Mouse (Mus musculus) skeletal muscle tissue, adult 2 months (tissue): ENCODE results near the gene Tssk2.
A peak's percentile ranks its signal among the peaks of the same experiment; 100 is the strongest.

Experiments used
- DNase-seq: peaks from one replicate; pipeline ENCODE4 v3.0.0-alpha.2; 2012; ENCODE audit warnings: low read depth, low spot score

Tssk2 gene

DNA sequence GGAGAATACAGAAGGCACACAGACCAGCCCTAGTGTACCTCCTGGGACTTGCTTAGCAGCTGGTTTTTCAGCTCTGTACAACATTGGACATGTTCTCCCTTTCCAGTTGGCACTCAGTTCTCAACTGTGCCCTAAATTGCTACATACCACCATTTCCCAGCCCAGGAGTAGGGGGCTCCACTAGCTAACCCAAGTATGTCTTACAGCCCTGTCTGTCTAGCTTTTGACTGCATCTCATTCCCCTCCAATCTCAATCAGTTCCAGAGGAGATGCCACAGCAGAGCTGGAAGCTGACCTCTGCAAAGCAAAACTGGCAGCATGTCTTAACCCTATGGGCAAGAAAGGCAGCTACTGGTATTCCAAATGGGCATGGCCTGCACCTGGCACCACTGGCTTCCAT is 2.3 kb upstream of the Tssk2 start:
- DNase-seq: no peak

- peak; percentile 94 for DNase-seq
These were observed 12.7 kb downstream of the Tssk2 start, which contains the start of gene Ess2 for GRCm38 (mm10) chr16:17911052-17911595. Gene Ess2, minus strand, starts transcription at chr16:17911348.

DNA sequence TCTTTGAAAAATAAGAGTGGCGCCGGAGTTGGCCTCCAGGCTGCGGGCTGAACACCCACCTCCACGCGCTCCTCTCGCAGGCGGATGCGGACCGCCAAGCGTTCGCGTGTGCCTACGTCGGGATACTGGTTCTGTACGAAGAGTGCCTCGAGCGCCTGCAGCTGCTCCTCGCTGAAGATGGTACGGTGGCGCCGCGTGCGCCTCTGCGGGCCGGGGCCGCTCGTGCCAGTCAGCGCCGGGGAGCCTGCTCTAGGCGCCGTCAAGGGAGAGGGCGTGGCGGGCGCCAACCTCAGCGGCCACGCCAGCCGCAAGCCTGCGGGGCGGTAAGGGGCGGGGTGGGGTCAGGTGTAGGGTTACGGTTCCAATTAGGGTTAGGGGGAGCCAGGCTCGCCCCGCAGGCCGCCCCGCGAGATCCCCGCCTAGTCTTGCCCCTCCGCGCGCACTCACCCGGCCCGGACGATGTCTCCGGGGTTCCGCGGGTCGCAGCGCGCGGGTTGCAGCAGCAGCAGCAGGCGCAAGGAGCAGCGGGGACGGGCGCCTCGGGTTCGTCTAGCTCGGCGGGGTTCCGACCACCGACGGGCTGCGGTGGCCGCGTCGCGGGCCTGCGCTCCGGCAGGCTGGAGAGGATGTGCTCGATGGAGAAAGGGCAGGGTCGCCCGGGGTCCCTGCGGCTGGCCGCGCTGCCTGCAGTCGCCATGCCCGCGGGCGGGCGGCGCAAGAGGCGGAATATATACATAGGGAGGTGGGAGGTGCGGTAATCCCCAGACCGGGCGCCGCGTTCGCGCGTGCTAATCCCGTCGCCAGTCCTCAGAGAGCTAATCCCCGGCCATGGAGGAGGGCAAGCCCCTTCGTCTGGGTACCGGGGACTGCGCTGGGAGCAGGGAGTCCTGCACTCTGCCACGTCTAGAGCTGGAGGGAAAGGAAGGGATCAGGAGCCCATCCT is 16.1 kb downstream of the Tssk2 start, which contains the start of gene Gsc2:
Gene Gsc2 (minus strand): TSS at position 753 of the 943 bp plus-strand sequence.
- no peak for DNase-seq

- DNase-seq: no peak
These were observed 22.1 kb downstream of the Tssk2 start for GRCm38 (mm10) chr16:17920586-17920985.

GRCm38 (mm10) chr16:17921325-17922162 is 23.1 kb downstream of the Tssk2 start:
- DNase-seq: peak; percentile 98

GRCm38 (mm10) chr16:17922163-17922538 is 23.7 kb downstream of the Tssk2 start:
- no peak for DNase-seq

GRCm38 (mm10) chr16:17927351-17928082 is 29.1 kb downstream of the Tssk2 start:
- DNase-seq: no peak

DNA sequence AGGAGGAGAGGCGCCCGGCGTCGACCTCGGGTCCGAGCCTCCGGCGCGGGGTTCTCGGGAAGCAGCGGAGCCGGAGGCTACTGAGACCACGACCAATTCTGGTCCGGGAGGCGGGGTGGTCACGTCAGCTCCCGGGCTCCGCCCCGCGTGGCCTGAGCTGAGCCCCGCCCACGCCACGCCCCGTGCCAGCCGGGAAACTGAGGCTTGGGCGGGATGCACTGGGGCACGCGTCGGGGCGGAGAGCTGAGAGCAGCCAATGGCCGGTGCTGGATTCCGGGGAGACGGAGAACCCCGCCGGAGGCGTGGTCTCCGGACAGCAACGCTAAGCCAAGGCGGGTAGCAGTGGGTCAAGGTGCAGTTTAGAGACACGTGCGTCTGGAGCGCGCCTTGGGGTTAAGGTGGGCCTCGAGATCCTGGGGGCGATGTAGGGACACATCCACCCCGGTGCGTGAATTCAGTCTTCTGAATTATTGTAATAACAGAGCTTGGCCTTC is 29.7 kb downstream of the Tssk2 start, which contains the start of gene Slc25a1:
Gene Slc25a1 (minus strand): TSS at position 133 of the 494 bp plus-strand sequence.
- no peak for DNase-seq

DNA sequence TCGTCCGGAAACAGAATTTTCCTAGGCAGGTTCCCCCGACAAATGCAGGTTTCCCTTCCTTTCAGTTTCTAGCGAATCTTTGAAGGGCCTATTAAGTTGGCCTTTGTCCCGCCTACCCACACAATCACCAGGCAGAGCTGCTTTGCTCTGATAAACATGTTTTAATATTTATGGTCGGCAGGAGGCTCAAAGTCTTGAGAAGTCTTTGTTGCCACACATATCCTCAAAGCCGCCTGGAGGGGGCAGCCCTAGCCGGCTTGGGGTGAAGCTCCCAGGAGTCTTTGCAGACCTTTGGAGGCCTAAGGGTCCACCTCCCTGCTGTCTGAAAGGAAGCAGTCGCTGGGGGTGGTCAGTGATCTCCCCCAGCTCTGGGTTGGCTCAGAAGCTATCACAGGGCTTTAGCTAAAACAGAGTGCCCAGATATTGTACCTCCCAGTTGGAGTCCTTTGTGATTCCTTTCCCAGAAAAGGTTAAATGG is 30.2 kb downstream of the Tssk2 start:
- DNase-seq: peak; percentile 52

GRCm38 (mm10) chr16:17929211-17929610 is 30.8 kb downstream of the Tssk2 start:
- DNase-seq: no peak

DNA sequence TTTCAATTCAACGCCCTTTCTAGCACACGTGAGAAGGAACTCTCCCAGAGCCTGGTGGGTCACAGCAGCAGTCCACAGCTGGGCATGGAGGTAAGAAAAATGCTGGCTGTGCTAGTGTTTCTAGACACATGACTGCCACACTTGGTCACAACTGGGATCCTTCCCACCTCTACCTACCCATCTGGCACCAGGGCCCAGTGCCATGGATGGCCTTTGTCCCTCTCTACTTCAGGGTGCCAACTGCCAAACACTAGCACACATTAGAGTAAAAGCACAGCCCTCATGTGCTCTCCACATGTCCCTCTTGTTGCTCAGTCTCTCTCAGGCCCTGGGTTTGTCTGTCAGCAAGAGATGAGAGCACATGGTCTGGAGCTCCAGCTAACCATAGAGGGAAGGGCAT is 31.2 kb downstream of the Tssk2 start:
- no peak for DNase-seq

DNA sequence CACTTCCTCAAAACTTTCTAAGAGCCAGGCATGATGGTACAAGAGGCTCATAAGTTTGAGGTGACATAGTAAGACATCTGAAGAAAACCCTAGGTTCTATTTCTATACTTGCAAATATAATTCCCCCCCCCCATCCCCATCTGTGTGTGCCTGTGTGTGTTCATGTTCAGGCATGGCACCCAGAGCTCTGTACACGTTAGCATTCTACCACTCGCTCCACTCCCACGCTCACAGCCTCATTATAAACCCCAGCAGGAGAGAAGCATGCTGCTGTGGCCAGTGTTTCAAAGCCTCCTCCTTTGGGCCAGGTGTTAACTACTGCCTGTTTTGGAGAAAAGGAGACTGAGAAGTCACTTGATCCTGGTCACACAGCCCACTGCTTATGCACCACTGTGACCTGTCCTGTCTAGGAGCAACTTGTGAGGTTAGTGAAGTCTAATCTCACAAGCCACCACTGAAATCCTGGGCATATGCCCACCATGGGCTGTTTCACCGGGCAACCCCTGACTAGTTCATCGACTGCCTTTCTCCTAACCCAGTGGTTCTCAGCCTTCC is 33.5 kb downstream of the Tssk2 start:
- no peak for DNase-seq

- no peak for DNase-seq
These were observed 35.4 kb downstream of the Tssk2 start for GRCm38 (mm10) chr16:17933594-17934444.

DNA sequence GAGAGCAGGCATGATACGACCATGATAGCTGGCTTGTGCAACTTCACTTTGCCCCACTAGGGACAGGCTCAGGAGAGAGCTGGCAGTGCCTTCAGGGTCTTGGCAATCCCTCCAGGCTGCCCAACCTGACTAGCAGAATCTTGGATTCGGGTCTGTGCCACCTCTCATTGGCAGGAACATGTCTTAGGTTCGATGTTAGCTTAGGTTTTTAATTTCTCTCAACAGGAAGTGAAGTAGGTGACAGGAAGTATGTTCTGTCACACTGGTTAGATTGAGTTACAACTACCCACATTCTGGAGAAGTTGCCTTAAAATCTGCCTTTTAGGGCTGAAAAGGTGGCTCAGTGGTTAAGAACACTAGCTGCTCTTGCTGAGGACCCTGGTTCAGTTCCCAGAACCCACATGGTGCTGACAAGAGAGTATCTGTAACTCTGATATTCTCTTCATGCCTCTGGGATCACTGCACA is 36.0 kb downstream of the Tssk2 start:
- DNase-seq: no peak

GRCm38 (mm10) chr16:17936776-17937175 is 38.3 kb downstream of the Tssk2 start:
- no peak for DNase-seq

DNA sequence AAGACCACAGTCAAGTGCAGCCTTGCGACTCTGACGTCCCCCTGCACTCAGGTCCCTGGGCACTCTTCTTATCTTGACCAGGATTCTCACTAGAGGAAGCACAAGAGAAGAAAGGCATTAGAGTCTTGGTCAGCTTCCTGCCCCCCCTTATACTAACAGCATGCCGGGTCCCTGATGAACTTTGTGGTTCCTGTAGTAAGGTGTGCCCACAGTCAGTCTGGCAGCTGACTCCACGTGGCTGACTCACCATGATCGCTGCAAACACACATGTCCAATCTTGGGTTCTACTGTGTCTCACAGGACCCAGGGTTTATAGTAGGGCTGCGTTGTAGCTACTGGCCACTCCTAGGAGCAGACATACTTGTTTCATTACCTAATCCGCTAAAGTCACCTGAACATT is 39.8 kb downstream of the Tssk2 start:
- DNase-seq: no peak

GRCm38 (mm10) chr16:17938821-17939220 is 40.4 kb downstream of the Tssk2 start:
- no peak for DNase-seq

- DNase-seq: no peak
These were observed 40.9 kb downstream of the Tssk2 start for GRCm38 (mm10) chr16:17939255-17939751.

DNA sequence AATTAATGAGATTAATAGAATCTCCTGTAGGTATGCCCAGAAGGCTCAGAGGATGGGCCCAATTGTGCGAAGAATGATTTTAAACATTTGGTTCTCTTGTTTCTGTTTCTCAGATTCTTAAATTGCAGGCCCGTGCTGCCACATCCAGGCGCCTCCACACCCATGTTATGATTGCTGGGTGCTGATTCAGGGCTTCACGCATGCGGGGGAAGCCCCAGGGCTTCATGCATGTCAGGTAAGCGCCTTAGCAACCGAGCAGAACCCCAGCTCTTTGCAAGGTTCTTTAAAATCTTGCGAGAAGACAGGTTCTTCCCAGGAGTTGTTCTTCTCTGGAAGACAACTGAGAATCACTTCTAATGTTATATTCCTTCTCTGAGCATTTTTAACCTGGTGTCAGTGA is 45.0 kb downstream of the Tssk2 start:
- DNase-seq: no peak
